Mouse (Mus musculus) ES-CJ7 (cell line): ENCODE data around the gene Megf11.

Source experiments
- DNase-seq: peaks from one replicate; pipeline ENCODE4 v3.0.0; 2011; ENCODE audit warnings: low read depth, low spot score

The Megf11 gene

DNA sequence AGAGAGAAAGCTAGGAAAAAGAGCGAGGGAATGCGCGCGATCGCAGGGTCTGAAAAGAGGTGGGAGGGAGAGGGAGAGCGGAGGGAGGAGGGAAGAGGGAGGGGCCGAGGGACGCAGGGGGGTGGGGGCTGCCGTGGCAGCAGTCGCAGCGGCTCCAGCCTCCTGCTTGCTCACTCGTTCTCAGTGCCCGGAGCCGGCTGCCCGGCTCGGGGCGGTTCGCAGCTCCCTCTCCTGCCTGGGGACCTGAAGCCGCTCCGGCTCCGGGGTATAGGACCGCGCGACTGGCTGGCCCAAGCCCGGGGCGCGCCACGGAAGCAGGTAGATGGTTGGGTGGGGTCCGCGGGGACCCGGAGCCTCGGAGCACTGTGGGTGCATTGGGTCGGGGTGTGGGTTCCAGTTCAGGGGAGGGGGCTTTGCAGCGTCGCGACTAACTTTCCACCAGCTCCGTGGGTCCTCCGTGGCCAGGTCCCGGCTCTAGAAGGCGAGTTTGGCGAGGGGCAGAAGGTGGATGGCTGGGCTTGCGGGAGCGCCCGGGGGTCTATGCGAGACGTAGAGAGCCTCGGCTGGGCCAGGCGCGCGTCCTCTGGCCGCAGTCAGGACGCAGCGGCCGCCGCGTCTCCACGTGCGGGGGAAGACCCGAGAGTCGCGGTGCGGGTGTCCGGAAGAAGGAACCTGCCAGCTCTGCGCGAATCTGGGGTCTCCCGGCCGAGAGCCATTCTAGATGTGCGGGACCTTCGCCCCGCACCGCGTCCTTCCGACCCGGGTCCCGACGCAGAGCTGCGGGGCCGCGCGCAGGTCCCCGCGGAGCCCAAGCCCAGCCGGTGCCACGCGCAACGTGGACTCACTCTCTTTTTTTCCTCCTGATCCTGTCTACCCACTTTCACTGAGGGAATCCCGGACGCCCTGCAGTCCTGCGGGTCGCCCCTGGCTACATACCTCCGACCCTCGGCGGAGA is at the start of gene Megf11:
TSS of gene Megf11 (plus strand) at position 116 of the 955 bp plus-strand sequence.
- DNase-seq, result peak; percentile 68

DNA sequence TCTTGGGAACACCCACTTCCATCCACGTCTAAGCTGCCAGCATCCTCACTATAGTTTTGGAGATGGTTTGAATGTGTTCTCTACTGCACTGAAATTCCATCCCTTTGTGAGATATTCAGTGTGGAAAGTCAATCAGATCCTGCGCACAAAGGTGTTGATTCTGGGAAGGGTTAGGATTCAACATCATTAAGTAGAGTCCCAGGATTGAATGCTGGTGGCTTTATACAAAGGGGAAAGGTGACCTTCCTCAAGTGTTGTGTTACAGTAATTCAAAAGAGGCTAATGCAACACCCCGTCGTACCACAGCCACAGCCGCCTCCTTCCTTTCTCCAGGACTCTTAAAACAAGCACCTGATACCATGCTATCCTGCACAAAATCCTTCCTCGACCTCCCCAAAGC is 49.6 kb upstream of the Megf11 start:
- DNase-seq, result peak; percentile 52

DNA sequence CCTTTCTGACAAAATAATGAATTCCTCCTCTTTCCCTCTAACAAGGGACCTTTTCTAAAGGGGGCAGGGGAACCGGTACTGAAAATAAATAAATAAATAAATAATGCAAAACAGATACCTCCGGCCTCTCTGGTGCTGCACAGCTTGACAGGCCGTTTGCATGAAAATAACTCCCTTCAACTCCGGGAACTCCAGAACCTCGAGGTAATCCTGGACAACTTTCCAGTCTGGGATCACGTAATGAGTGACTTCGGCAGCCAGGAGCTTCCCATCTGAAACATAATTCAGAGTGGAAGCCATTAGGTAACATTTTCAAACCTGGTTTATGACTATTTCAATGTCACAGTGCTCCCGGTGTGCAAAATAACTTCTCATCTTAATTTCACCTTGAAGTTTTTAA is 46.1 kb upstream of the Megf11 start:
- DNase-seq, result peak; percentile 72

DNA sequence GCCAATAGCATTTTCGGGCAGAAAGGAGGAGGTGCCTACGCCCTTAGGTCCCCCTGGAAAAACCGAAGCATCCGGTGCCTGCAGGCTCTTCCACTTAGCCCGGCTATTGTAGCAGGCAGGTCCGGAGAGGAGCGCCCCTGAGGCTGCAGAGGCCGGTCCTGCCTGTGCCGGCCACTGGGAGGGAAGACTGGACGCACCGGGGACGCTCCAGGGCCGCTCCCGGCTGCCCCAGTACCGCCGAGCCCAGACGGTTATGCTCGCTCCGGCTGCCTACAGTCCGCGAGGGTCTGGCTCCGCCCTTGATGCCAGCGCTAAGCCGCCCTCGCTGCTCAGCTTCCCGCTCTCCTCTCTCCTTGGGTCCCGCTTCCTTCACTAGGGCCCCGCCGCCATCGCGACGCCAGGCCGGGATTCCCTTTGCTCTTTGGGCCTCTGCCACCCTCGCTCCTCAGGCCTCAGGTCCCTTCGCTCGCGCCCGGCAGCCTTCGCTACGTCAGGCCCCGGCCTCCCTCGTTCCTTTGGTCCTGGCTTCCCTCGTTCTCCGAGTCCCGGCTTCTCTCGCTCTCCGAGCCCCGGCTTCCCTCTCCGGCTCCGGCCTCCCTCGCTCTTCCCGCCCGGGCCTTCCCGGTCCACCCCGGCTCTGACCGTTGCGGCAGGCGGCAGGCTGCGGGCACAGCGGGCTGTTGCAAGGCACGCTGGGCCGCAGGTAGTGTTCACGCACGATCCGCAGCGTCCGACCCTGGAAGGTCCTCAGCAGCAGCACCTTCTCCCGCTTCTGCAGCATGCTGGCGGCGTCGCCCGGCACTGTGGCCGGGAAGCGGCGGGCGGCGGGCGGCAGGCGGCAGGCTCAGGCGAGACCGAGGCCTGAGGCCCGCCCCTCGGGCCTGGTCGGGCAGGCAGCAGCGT is 44.8 kb upstream of the Megf11 start:
- peak; percentile 45 for DNase-seq

DNA sequence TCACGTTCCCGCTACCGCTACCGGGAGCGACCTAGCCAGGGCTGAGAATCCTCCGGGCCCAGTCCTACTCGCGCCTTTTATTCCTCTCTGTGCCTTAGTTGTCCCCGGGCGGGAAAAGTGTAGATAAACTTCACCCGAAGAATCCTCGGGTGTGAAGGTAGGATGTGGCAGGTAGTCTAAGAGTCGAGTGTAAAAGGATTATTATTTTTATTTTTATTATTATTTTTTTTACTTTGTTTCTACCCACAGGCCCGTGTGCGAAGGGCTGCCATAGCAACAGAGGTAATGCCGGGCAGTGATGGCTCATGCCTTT is 44.2 kb upstream of the Megf11 start, which contains the start of gene Dis3l:
TSS of gene Dis3l (minus strand) at position 35 of the 313 bp plus-strand sequence.
- no peak for DNase-seq

DNA sequence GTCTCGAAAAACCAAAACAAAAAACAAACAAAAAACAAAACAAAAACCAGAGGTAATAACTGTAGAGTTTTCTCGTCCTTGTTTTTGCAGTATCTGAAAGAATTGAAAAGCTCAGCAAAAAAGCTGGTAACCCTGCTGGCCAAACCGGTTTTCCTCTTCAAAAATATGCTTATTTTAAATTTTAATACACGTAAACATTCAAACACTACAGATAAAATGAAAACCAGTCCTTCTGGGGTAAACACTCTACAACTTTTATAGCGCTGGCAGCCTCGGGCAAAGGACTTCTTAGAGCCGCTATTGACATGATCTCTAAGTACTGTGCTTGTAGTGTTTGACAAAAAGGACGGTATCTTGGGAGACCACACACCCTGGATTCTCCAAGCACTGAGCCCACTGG is 43.8 kb upstream of the Megf11 start:
- no peak for DNase-seq

DNA sequence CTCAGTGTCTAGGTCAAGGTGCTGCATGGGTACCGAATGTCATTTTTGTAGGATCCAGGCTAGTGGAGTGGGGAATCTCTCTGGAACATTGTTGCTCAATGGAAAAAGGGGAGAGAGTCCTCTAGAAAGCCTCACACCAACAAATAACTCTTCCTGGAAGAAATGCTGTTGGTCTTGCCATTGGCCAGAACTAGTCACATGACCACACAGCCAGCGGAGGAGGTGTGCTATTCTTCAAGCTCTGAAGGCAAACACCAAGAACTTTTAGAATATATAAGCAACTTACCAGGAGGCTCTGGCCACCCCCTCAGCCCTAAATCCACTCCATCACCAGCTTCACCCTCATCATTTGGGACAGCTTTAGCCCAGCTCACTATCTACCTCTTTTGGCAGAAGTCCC is 41.8 kb upstream of the Megf11 start:
- no peak for DNase-seq

DNA sequence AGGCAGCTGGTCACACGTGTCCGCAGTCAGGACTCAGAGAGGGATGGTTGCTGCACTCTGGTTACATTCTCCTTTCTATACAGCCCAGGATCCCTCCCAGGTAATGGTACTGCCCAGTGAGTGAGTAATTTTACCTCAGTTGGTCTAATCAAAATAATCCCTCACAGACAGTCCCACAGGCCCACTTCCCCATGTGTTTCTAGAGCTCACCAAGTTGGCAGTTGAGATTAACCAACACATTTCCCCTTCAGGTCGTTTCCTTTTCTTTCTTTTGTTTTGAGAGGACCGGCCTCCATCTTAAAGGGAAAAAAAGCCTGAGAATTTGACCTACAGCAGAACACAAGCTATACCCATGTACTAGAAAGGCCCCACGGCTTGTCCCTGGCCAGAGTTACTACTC is 39.5 kb upstream of the Megf11 start:
- no peak for DNase-seq

DNA sequence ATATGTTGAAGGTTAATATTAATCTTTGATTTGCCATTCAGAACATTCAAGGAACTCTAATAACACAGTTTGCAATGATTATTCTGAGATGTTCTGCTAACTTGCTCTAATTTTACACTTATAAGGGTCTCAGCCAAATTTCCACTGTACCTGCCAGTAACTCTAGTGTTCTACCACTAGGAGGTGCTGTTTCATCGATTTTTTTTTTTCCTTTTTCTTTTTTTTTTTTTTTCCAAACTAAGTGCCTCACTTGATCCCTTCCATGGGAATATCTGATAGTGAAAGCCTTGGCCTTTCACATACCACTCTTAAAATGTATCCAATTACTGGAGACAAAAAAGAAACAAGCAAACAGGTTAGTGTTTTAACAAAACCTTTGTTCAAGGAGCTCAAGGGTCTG is 38.0 kb upstream of the Megf11 start:
- DNase-seq, result peak; percentile 28

DNA sequence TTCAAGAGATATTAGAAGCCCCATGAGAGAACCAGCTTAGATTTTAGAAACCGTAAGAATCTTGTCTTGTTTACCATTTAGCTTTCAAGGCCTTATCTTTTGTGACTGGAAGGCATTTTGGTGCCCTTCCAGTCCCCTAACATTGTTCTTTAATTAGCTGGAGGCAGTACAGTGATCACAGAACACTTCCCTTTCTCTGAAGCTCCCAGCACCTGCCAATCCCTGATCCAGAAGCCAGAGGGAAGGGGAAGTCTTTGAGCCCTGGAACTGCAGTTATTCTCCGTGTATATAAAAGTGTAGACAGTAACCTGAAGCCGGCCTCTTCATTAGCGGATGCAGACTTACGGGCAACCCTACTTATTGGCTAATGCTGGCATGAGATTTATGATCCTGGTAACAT is 35.9 kb upstream of the Megf11 start:
- no peak for DNase-seq

DNA sequence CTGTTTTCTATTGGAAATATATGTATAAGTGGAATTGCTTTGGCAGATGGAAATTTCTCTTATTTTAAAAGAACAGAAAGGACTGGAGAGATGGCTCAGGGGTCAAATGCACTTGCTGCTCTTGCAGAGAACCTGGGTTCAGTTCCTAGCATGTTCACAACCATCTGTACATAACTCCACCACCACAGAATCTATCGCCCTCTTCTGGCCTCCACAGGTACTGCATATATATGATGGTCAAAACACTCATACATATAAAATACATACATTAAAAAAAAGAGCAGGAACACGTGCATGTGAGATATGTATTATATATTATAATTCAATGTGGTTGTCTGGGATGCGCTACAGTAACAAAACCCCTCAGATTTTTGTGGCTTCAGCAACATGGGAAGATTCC is 34.2 kb upstream of the Megf11 start:
- peak; percentile 49 for DNase-seq

DNA sequence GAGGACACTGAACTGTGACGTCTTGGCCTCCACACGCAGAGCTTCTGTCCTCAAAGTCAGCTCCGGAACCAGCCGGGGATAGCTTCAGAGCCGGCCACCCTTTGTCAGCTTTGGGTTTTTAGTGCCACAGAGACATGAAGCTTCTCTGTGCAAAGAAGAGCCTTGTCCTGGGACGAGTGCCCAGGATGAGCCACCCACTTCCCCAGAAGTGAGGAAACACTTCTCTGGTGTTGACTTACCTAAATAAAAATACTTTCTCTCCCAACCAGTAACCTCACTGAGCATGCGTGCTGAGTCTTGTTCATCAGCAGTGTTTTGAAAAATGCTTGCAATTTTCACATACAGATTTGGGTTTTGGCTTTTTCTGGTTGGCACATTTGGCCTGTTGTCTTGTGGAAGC is 29.8 kb upstream of the Megf11 start:
- DNase-seq, result no peak

DNA sequence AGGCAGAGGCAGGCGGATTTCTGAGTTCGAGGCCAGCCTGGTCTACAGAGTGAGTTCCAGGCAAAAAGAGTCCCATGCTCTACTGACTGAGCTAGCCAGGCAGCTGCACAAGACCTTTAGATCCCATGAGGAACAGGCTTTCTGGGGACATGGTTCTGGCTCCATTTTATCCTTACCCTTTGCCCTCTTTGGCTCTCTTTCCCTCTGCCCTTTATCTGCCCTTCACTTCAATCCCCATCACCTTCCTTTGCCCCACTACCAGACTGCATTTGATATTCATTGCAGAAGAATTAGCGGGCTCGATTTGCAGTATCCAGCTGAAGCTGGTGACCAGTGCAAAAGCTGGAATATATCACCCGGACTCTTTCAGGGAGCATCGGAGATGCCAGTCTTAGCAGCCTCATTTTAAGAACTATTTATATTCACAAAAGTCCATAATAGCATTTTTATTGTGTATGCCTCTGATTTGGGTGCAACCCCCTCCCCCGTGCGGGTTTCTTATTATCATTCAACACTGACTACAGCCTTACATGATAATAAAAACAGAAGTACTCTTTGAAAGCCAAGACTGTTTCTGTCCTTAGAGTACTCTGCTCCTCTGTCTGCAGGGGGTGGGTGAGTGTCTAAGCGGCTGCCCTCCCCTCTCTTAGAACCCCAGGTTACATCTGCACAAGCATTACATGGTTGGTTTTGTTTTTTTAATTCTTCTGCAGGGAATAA is 24.0 kb upstream of the Megf11 start:
- DNase-seq, result peak; percentile 65

DNA sequence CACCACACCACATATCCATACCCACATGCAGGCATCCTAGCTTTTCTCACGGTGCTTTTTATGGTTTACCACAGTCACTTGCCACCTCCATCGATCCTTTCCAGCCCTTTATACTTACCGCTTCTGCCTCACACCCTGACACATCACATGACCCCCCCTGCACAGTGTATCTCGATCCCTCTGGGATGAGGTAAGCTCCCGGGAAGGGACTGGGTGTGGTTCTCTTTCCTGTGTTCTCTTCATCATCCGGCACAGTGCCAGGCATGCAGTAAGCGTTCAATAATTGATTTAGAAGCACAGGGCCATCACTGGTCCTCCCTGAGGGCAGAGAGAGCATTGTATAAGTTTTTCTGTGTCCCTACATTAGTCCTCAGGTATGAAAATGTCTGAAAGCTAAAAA is 15.6 kb upstream of the Megf11 start:
- no peak for DNase-seq

DNA sequence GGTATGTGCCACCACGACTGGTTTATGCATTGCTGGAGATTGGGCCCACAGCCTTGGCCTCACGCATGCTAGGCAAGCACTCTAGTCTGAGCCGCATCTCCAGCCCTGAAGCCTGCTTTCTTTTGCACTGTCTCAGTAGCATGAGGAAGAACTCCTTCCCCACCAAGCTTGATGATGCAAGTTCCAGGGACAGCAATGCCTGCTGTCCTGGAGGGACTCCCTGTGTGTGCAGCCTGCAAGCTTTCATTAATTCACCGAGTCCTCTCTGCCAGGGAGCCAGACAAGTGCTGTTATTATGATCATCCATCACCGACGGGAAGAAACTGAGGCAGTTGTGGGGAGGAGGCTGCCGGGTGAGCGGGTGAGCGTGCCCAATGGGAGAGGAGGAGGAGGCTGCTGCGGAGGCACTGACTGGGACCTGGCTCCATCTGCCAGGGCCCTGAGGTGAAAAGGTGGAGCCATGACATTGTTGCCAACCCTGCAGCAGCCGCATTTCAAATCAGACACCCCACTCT is 14.1 kb upstream of the Megf11 start:
- DNase-seq, result no peak

DNA sequence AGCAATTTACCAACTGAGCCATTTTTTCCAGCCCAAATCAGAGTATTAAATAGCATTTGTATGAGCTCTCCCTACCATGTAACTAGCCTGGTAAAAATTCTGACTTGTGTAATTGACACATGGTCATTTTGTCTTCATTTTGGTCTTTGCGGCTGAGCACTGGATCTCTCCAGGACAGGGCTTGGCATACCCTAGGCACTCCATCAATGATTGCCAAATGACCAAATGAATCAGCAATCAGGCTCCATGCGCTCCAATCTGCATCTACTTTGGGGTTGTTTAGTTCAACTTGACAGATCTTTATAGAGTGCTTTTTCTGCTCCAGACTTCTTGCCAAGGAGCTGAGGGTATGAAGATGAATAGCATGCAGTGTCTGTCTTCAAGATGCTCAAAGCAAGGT is 9.0 kb upstream of the Megf11 start:
- no peak for DNase-seq

DNA sequence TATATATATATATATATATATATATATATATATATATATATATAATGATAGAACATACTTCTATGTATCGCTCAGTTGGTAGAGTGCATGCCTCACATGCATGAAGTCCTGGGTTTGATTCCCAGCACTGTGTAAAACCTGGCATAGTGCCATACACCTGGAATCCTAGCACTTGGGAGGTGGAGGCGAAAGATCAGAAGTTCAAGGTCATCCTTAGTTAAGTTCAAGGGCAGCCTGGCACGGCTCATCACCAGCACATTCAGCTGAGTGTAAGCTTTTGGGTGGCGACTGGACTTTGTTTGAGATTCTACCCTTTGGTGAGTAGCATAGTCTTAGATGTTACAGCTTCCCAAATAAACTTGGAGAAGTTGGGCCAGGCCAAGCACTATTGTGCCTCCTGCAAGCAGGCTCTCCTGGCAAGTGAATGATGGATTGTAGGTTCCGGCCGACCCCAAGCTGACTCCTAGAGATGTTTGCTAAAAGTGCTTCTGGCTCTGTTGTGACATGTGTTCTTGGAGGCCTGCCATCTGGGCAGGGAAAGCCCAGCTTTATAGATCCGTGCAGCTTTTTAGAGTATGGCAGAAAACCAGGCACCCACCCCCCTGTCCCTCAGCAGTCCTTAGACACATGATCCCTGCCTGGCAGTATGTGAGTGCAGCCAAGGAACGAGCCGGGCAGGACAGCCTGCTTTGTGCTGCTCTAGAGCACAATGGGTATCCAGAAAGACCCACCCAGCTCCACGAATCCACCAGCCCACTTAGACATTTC is 2.2 kb upstream of the Megf11 start:
- peak; percentile 70 for DNase-seq

DNA sequence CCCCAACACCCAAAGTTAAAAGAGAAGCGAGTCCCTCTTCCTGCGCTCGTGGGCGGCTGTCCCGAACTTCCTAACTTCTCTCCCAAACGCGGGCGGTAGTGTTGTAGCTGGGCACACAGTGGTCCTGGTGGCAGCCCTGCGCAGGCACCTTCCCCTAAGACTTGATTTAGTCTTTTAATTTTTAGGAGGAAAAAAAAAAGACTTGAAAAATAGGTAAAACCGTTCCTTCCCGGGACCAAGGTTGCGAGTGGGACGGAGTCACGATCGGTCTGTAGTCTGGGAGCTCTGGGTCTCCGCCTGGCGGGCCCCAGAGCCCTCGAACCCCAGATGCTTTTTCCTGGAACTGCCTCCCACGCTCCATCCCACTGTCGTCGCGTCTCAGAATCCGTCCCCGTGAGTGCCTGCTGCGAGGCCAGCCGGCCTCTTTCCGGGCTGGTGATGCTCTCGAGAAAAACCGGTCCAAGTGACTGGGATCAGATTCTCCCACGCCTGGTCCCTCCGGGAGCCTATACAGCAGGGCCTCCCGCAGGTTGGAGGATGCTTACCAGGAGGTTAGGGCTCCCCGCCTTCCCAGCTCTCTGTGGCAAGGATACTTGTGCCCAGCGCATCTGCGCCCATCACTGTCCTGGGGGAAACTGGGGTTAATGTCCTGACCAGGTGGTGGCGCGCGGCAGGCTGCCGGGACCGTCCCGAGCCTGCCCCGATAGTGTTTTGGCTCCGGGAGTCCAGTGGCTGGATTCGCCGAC is 1.2 kb downstream of the Megf11 start:
- no peak for DNase-seq

DNA sequence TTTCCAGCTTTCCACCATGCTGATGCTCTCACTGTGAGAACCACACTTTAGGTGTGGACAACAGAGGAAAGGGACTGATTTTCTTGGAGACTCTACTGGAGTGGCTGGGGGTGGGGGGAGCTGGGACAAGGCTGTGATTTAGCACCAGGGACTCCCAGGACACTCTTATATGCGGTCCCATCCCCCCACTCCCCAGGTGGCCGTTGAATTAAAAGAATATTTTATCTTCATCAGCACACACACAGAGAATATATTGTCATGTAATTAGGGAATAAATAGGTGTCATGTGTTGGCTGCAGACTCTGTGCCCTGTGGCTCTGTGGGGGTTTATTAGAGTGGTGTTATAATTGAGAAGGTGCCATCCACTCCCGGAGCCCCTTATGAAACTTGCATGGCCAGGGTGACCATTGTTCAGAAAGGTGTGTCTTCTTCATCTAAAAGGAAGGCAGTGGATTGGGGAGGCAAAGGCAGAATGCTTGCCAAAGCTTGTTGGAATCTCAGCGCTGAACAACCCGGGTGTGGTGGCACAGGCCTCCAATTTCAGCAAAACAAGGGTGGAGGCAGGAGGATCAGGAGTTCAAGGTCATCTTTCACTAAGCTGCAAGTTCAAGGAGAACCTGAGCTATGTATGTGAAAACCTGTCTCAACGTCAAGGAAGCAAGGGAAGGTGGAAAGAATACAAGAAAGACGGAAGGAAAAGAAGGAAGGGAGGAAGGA is 4.3 kb downstream of the Megf11 start:
- peak; percentile 79 for DNase-seq
